Mouse (Mus musculus) R1 (cell line): ENCODE results near the gene Asb15.
A peak's percentile ranks its signal among the peaks of the same experiment; 100 is the strongest.

Source experiments
- DNase-seq: peaks from one replicate; pipeline ENCODE4 v3.0.0-alpha.2; 2018; ENCODE audit warnings: low read depth, low spot score

Asb15 gene

DNA sequence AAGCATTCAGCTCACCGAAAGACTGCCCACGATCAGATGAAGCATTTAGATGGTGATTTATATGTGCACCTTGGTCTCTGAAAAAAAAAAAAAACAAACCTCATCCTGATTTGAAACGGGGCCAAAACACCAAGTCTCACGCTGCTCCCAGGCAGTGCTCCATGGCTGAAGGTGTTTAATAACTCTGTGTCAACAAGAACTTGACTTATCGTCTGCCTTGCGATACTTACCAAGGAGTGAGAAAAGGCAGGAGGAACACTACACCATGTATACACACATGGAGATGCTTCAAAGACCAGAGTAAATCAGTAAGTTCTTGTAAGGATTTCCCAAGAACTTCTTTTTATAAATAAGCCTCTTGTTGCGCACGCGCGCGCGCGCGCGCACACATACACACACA lies 79.6 kb downstream of the Asb15 start:
- DNase-seq = no peak

- peak; percentile 25 for DNase-seq
These were observed 80.2 kb downstream of the Asb15 start for GRCm38 (mm10) chr6:24608129-24608528.

DNA sequence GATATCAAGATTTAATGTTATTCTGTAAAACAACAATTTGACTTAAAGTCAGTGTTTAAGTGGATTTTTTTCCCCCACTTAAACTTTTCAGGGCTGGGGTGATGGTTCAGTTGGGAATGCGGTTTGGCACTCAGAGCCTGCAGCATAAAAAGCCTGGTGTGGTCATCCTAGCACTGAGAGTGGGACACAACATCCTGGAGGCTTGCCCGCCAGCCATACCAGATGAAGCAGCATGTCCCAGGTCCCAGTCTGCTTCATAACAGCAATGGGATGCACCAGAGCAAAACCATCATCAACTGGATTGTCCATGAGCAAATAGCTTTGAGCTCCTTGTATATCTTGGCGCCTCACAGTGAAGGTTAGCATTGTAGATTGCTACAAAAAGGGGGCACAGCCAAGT lies 80.7 kb downstream of the Asb15 start:
- DNase-seq = no peak

DNA sequence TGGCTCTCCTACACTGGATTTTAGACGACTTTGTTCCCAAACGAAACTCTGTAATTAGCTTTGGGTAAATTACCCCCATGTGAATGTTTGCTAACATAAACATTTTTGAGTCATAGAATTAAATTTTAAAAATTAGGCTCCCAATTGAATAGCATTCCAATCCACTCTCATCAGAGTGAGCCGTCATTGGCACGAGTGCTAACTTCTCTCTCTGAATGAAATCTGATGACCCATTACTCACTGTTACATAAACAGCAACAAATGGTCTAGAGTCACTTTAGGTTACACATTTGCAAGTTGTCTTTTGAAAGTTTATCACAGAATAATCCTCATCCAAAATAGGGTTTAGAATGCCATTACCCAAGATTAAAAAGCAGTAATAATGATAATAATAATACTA lies 81.6 kb downstream of the Asb15 start:
- no peak for DNase-seq

- no peak for DNase-seq
These were observed 82.4 kb downstream of the Asb15 start for GRCm38 (mm10) chr6:24610358-24610757.

DNA sequence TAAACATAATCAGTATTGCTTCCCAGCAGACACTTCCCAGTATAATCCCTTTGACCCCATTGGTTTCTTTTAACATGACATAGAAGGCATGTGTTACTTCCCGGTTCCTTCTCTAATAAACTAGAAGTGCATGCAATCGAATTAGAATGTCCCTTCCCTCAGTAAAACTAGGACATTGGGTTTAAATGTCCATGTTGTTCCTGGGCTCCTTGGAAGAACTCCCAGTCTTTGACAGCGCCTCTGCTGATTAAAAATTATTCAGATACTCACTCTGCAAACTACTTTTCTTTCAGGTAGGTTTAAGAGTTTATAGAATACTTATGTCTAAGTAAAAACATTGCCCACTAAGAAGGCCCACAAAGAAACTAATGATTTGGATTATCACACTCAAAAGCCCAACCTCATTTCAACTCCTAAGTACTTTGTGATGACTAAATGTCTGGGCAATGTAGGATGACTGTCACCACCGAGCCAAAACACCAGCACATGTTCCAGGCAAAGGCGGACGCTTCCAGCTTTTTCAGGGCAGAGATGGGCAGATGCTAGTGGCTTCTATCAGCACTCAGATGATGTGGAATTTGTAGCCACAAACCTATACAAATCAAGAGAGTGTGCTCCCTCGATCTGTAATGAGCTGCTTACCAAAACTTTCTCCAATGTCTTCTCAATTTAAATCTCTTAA lies 84.3 kb downstream of the Asb15 start:
- DNase-seq = no peak

- DNase-seq = no peak
These were observed 85.4 kb downstream of the Asb15 start for GRCm38 (mm10) chr6:24613346-24613745.

DNA sequence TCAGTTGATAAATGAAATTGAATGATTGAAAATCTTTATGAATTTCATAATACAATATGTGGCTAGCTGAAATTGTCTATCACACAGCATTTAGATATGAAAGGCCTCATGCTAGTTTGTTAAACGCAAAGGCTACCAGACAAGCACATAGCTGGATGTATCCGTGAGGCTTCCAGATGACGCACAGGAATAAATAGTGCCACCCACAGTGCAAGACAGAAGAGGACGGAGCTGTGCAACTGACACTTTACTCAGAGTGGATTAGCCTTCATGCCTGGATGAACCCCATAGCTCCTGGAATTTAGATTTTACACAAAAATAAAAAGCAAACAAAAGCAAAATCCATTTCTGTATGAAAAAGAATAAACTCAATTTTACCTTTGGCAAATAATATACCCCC lies 86.0 kb downstream of the Asb15 start:
- DNase-seq = no peak

- no peak for DNase-seq
These were observed 88.8 kb downstream of the Asb15 start for GRCm38 (mm10) chr6:24616746-24617145.

- peak; percentile 13 for DNase-seq
These were observed 91.5 kb downstream of the Asb15 start for GRCm38 (mm10) chr6:24619285-24620045.

DNA sequence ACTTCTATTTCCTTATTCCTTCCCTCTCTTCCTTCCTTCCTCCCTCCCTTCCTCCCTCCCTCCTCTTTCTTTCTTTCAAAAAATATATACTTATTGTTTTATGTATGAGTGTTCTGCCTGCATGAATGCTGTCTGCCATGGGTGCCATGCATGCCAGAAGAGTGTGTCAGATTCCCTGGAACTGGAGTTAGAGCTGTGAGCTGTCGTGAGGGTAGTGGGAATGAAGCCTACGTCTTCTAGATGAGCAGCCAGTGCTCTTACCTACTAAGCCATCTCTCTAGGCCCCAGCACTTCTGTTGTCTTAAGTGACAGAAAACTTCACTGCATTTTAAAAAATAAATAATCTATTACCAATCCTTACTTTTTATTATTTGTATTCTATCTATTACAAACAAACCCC lies 93.0 kb downstream of the Asb15 start:
- no peak for DNase-seq

DNA sequence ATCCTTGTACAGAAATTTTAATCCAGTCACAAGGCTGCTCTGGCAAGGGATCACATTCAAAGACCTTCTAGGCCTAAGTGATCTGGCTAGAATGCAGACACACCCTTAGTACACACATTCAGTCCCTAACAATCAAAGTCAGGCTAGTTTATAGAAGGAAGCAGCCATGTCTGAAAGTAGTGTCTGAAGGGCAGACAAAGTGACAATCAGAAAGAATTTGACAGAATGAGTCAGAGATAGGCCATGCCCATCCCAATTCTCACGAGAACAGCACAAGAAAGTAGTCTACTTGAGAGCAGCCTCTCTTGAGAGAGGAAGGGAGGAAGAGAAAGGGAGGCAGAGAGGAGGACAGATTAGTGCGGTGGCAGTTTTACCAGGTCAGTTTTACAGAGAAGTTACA lies 94.2 kb downstream of the Asb15 start:
- DNase-seq = peak; percentile 77
